In the genomic region with DNA sequence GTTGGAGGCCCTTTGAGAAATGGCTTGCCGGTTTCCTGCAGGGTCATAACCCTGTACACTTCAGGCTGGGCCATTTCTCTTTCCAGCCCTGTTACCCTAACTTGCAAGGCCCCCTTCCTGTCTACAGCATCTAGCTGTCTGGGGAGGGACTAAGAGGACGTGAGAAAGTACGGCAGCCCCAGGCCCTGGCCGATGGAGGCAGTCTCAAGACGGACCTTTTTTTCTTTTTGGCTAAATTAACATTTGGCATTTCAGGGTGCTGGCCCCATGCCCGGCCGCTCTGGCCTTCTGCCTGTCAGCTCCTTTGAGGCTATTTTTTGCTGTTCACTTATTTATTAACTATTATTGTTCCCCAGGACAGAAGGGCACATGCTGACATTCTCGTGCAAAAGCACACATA, we compare ENCODE assay signal across 10 mouse cellular contexts. TPM values are rescaled to one million over a fixed set of nuclear protein-coding genes. Genes with fewer than 3 reads are reported as not detected.
DNase-seq lines count a peak whose midpoint lies in the region; ATAC-seq and TF ChIP-seq lines count a peak whose summit lies in the region.
"Had no signal": no experiment of that assay in that cellular context is flagged by ENCODE, and none has a peak within 500 bp of the region (broad histone marks: within the 10 kb centered on the region; RNA-seq: fewer than 3 reads in every experiment).

No protein-coding gene starts in this region.

- H3K4me1 ChIP-seq in lung, embryonic 14.5 days (ENCODE audit: insufficient read depth), result peaks cover 10% of the 10 kb centered on the region
- peaks cover 13% of the 10 kb centered on the region for H3K4me1 ChIP-seq in forebrain, embryonic 13.5 days
- H3K4me1 ChIP-seq: midbrain, embryonic 12.5 days had no signal

- 0 out of 2 replicates have a peak overlapping the region, but pooled peaks have one; percentile 18 for H3K27ac ChIP-seq in lung, embryonic 14.5 days (ENCODE audit: low read depth)
- no peak overlapping the region for H3K27ac ChIP-seq in forebrain, embryonic 13.5 days
- H3K27ac ChIP-seq: kidney, postnatal 0 days; midbrain, embryonic 12.5 days had no signal

- DNase-seq in left cerebral cortex, postnatal 4 days, result peak; percentile 82
- no peak for DNase-seq in left cerebral cortex, postnatal 36 days (ENCODE audit: low spot score in 2 of 2)
- DNase-seq in adrenal gland, postnatal 36 days, result peak; percentile 87 to 88
- DNase-seq in heart, adult 8-10 months (ENCODE audit: low spot score), result peak; percentile 43
- peak; percentile 85 for DNase-seq in lung, embryonic 14.5 days
- DNase-seq in layer of hippocampus, adult 9-10 months (ENCODE audit: low spot score), result no peak
- no peak for DNase-seq in thymus, postnatal 25 days

- peak; percentile 59 for ATAC-seq in lung, embryonic 14.5 days (ENCODE audit: insufficient read depth)
- no peak for ATAC-seq in forebrain, embryonic 13.5 days

- WGBS in lung, embryonic 14.5 days, result 29% methylated on average over 8 of the region's 8 CpGs
- WGBS in forebrain, embryonic 13.5 days, result 69% methylated on average over 8 of the region's 8 CpGs

- TF ChIP-seq CTCF in lung, embryonic 14.5 days (IDR thresholded peaks at IDR 0.05; ENCODE audit: low read depth), result no peak

- H3K36me3 ChIP-seq in lung, embryonic 14.5 days (ENCODE audit: insufficient read depth), result no peaks in the 10 kb centered on the region
- no peaks in the 10 kb centered on the region for H3K36me3 ChIP-seq in forebrain, embryonic 13.5 days (ENCODE audit: poor library complexity, severe bottlenecking)
- H3K36me3 ChIP-seq: midbrain, embryonic 12.5 days had no signal

- H3K9ac ChIP-seq in lung, embryonic 14.5 days, result no peak overlapping the region
- H3K9ac ChIP-seq in forebrain, embryonic 13.5 days, result no peak overlapping the region
- H3K9ac ChIP-seq: midbrain, embryonic 12.5 days had no signal

- no peak overlapping the region for H3K4me2 ChIP-seq in lung, embryonic 14.5 days
- no peak overlapping the region for H3K4me2 ChIP-seq in forebrain, embryonic 13.5 days
- H3K4me2 ChIP-seq: midbrain, embryonic 12.5 days had no signal

- intact Hi-C loops in left cerebral cortex, postnatal 4 days (cut with DNase I), result no loop called here
- intact Hi-C loops in left cerebral cortex, postnatal 36 days (cut with DNase I), result no loop called here

- H3K27me3 ChIP-seq in lung, embryonic 14.5 days (ENCODE audit: insufficient read depth, low read length), result no peaks in the 10 kb centered on the region
- no peaks in the 10 kb centered on the region for H3K27me3 ChIP-seq in forebrain, embryonic 13.5 days
- H3K27me3 ChIP-seq: midbrain, embryonic 12.5 days had no signal

- no peak overlapping the region for H3K4me3 ChIP-seq in lung, embryonic 14.5 days (ENCODE audit: low read depth, low read length)
- H3K4me3 ChIP-seq in forebrain, embryonic 13.5 days, result no peak overlapping the region
- H3K4me3 ChIP-seq: midbrain, embryonic 12.5 days had no signal

- no peaks in the 10 kb centered on the region for H3K9me3 ChIP-seq in lung, embryonic 14.5 days (ENCODE audit: low read depth, low read length)
- H3K9me3 ChIP-seq in forebrain, embryonic 13.5 days (replicated peaks), result no peaks in the 10 kb centered on the region
- H3K9me3 ChIP-seq: midbrain, embryonic 12.5 days had no signal

RNA-seq across cellular contexts. Expression of gene Adcy5, which starts 24.4 kb away (rescaled TPM):
- 10 to 100 TPM; 82.1 to 83.3 TPM for total RNA-seq in left cerebral cortex, postnatal 4 days (2021)
- 100 to 1,000 TPM; 123 to 144 TPM for total RNA-seq in left cerebral cortex, postnatal 36 days (2021)
- total RNA-seq in adrenal gland, postnatal 36 days (2021), result 10 to 100 TPM in 1 of 2 experiments, 1 to 10 TPM in 1; 7.8 to 13.9 TPM
- 10 to 100 TPM; 51.4 to 56.2 (median 54.6) TPM for total RNA-seq in heart, adult 8-10 months (2022)
- polyA plus RNA-seq in lung, embryonic 14.5 days (2014; fragmentation: Nextera tagmentation; extraction: Ambion mirVana), result 1.8 and 1.9 TPM in 2 replicates
- 2.6 and 3.4 TPM in 2 replicates for polyA plus RNA-seq in forebrain, embryonic 13.5 days (2015; fragmentation: Nextera tagmentation; extraction: Ambion mirVana)

Comparison
In these comparisons a context has a peak if more than half of its experiments do, and no peak if none do; other contexts are left out.
1. DNase-seq: peak in left cerebral cortex, postnatal 4 days (single experiment), adrenal gland, postnatal 36 days (2 of 2), heart, adult 8-10 months (single experiment) and lung, embryonic 14.5 days (single experiment); none in left cerebral cortex, postnatal 36 days (0 of 2), layer of hippocampus, adult 9-10 months (single experiment) and thymus, postnatal 25 days (single experiment).